Mouse (Mus musculus) thymus, postnatal 4 days (tissue): ENCODE measurements around the gene Slc39a11.

ENCODE experiments used
- DNase-seq: peaks from one replicate; pipeline ENCODE4 v3.0.0; 2021

Gene Slc39a11

DNA sequence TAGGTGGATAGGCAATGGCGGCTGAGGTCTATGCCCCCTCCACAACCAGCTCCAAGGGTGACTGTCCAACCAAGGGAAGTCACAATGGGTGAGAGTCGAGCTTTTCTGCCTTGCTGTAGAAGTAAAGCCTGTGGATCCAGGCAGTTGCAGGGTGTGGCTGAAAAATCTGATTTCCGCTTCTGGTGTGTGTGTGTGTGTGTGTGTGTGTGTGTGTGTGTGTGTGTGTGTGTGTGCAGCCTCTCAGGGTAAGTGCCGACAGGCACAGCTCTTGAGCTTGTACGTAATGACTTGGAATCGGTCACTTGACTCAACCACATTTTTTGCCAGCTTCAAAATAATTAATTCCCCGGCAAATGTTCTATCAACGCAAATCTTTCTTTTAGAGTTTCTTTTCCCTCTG lies 18.6 kb downstream of the Slc39a11 start:
- no peak for DNase-seq

DNA sequence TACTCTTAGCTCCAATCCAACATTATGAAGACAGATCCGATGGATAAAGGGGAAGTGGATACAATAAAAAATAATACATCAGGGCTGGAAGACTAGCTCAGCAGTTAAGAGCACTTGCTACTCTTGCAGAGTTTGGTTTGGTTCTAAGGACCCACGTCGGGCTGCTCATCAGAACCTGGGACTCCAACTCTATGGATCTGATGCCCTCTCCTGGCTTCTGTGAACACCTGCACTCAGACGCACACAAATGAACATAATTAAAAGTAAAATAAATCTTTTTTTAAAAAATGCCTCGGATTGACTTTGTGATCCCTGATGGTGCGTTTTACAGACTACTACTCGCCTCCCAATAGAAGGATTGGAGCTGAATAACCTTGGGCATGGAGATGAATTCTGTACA lies 19.2 kb downstream of the Slc39a11 start:
- no peak for DNase-seq

DNA sequence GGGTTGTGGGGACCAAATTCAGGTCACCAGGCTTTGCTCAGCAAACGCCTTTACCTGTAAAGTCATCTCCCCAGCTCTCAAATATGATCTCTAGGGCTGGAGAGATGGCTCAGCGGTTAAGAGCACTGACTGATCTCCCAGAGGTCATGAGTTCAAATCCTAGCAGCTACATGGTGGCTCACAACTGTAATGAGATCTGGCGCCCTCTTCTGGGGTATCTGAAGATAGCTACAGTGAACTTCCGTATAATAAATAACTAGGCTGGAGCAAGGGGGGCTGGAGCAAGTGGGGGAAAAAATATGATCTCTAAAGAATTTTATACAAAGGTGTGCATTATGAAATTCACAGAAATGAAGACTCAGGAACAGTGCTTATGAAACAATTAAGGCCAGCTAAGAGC lies 22.1 kb downstream of the Slc39a11 start:
- DNase-seq = peak; percentile 54

DNA sequence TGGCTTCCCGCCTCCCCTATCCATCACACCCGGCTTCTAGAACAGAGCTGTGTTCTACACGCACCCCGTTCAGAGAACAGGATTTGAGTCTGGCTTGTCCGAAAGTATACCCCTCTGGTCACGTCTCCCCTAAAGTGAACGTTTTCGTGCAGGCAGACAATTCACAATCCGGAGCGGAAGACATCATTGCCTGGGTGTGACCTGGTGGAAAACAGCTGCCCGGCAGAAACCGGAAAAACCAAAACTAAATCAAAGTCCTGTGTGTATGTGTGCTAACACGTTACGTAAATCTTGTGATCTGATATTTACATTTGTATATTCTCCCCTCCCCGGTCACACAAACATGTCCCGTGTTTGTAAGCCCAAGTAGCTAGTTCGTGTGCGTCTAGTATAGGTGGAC lies 24.4 kb downstream of the Slc39a11 start:
- DNase-seq = no peak

DNA sequence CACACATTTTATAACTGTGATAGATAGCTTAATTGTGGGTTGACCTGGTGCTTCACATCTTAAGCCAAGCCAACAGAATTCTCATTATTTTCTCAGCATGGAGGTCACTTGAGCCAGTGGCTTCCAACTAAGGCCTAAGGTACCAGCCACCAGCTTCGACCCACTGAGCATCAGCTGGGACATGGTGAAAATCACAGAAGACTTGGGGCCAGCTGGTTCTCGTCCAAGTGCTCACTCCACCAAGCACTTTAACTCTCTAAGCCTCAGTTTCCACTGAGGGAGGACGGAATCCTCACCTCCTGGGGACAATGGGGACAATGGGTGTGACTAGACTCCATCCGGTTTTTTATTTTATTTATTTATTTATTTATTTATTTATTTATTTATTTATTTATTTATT lies 27.9 kb downstream of the Slc39a11 start:
- no peak for DNase-seq

DNA sequence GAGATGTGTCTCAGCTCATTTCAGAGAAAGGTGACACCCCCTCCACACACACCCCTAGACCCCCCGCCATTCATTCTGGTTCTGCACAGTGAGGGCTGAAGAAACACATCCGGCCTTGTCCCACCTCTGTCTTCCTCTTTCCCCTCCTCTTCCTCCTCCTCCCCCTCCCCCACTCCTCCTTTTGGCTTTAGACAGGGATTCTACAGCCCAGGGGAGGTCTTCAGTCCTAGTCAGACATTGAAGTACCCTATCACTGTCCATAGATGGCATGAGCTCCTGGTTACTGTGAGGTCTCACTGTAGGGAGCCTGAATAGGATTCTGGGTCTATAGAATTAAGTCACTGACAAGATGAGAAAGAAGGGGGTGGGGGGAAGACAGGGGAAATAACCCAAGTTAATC lies 28.9 kb downstream of the Slc39a11 start:
- no peak for DNase-seq

DNA sequence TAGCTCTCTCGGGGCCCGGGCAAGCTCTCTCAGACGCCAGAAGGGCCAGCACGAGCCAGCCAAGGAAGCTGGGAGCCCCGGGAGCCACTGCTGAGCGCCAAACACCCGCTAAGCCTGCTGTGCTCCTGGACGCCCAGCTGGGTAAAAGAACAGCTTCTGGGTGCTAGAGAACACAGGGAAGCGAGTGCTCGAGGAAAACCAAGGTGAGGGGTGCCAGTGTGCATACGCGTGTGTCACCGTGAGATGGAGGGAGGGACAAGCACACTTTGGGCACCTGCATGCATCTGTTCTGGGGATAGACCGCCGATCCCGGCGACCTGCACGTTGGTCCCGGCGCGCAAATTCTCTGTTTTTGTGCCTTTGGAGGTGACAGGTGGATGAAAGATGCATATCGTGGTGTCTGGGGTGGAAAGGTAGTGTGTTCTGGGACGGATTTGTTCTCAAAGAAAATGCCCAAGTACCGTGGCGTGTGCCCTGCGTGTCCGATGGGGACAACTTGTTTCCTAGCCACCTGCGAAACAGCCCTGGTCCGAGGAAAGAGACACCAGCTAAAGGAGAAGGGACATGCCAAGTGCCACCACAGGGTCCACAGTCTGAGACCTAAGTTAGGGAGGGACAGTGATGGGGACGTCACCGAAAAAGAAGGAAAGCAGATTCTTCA lies 30.3 kb downstream of the Slc39a11 start:
- no peak for DNase-seq

DNA sequence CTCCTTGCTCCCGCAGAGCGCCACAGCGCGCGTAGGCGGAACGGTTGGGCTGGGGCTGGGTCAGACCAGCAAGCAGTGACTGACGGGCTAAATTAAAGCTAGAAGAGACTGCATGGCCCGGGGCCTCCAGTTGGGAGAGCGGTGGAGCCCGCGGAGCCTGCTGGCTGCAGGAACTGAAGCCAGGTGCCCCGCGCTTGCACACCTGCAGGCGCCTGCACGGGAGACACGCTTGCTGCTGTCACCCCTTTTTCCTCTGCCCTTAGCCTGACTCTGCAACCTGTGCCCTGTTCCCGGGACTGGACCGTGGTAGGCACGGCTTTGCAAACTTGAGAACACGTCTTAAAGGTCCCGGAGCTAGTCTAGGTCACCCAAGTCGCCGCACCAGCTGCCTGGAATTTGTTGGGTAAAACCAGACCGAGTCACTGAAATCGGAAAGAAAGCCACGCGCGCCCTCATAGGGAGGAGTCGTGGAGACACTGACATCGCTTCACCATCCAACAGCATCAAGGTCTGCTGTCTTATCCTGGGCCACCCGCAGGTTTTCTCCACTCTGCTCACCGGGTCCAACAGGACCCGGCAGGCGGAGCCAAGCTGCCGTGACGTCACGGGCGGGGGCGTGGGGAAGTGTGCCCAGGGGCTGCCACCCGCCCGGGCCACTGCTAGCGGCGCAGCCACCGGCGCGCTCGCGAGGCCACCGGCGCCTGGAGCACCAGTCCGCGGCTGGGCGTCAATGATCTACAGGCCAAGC lies 31.0 kb downstream of the Slc39a11 start, which contains the start of gene Sstr2:
Sstr2 (plus strand) TSS at position 671 of the 748 bp plus-strand sequence.
- DNase-seq = peak; percentile 92

DNA sequence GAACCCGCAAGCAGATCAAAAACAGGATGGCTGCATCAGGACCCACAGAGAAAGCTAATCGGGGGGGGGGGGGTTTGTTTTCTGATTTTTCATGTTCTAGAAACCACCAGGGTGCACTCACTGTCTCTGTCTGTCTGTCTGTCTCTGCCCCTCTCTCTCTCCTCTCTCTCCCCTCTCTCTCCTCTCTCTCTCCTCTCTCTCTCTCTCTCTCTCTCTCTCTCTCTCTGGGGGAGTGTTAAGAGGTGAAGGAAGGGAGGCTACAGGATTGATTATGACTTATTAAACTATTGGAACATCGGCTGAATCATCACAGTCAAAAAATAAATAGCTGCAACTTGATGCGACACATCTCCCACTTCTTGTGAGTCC lies 31.6 kb downstream of the Slc39a11 start:
- DNase-seq = no peak

DNA sequence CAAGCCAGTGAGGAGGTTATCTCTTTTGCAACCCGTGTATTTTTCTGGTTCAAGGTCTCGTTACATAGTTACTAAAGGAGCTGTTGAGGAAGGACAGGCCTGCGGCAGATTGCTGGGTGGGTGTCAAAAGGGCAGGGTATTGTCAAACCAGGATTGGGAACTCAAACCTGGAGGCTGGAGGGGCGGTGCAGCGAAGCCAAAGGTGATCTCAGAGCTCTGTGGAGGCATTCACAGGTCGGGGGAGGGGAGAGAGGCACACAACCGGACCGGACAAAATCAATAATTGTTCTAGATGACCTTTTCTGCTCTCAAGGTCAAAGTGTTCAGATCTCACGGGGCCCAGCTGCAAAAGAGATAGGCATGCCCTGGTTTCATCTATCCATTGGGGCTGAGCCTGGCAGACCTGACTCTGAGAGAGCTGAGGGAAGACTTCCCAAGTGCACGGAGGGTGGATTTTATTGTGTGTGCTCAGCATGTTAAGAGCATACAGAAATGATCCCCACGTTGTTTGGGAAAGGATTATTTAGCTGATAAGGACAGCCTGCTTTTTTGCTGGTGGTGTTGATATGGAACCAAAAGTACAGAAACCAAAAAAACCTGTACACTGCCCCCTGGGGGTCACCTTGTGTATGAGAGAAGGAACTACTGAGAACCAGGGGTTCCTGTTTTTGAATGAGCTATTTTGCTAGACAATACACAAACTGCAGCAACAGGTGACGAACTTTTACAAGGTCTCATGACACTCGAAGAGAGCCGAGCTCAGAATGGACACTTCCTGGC lies 32.6 kb downstream of the Slc39a11 start:
- peak; percentile 93 for DNase-seq

DNA sequence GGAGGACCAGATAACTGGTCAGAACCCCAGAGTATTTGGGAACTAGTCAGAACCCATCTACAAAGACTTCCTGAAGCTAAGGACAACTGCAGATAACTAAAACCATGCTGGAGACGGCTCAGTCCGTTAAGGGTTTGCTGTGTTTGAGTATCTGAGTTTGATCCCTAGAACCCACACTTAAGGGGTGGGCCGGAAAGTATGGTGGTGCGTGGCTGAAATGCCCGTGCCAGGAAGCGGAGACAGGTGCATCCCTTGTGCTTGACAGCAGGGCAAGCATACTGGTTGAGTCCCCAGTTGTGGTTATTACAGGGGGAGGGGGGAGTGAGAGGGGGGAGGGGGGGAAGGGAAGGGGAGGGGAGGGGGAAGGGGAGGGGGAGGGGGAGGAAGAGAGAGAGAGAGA lies 35.4 kb downstream of the Slc39a11 start:
- peak; percentile 60 for DNase-seq

DNA sequence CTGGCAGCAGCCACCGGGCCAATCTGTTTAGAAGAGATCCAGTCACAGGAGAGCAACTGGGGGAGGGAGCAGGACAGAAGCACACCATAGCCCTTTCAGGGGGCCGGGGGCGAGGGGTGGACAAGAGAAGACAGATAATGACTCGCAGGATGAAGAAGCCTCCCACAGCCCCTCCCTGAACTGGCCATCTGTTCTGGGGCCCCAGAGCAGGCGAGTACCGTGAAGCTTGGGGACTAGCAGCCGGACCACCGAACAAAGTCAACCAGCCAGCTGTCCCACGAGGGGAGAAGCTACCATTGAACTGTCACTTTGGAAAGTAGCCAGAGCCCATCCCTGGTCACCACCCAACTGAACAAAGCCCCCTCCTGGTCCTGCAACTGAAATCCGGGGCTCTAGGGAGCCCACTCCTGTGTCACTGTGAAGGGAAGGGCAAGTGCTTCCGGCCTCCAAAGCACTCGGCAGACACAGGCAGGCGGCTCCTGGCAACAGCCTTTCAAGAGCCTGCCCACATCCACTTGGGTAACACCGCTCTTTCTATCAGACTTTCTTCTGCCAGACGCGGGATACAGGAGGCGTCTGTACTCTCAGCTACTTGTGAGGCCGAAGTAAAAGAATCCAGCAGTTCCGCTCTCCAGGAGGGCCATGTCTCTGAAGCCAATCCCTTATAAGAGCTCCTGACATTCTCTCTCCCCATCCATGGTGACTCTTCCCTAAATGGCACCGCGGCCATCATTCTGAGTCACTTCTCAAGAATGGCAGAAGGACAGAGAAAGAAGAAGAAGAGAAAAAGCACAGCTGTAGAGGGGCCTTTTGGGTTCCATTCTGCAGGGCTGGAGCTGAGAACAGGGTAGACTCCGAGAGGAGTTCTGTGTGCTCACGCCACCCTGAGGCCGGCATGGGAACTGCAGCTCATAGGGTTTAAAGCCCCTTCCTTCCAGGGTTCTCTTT lies 37.9 kb downstream of the Slc39a11 start:
- peak; percentile 86 for DNase-seq

DNA sequence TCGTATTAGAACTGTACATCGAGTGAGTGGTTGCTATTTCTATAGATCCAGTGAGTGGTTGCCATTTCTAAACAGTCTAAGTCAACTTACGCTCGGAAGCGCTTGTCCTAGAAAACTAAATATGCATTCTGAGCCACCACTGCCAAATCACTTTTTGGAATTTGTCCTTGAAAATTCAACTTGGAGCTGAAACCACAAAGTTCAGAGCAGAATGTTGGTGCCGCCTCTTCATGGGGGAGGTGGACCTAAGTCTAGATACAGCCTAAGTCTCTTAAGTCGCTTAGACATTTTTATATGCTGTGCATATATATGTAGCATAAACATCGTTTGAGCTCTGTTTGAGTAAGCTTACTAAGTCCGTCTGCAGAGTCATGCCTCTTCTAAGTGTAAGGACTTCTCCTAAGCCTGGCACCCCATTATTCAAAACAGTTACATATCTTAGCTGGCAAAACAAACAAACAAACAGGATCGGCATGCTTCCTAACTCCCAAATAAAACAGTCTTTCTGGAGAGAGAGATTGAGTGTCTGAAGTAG lies 38.7 kb downstream of the Slc39a11 start:
- no peak for DNase-seq

DNA sequence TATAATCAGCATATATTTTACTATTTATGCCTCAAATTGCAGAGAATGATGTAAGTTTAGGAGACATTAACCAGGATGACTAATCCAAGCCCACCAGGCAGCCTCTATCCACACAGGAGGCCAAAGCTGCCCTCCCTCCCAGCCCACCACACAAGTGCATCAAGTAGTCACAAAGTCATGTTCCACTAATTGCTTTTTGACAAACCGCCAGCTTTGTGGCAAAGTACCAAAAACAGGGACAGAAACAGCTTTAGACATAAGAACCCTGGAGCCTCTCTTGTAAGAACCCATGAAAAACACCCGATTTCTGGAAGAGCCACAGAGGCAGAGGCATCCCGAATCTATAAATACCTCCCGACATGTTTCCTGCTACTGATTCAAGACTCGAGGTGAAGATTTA lies 39.6 kb downstream of the Slc39a11 start:
- DNase-seq = no peak

DNA sequence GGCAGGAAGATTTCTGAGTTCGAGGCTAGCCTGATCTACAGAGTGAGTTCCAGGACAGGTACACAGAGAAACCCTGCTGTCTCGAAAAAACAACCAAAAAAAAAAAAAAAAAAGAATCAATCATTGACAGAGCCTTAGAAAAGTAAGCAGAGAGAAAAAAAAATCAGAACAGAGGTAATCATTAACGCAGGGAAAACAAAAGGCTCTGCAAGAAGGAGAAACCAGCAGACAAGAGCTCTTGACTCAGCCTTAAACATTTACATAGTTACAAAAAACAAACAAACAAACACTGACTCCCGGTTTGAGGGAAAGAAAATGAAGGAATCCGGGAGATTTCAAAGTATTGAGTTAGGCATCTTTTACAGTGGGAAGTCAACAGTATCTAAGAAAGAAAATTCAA lies 40.3 kb downstream of the Slc39a11 start:
- no peak for DNase-seq

DNA sequence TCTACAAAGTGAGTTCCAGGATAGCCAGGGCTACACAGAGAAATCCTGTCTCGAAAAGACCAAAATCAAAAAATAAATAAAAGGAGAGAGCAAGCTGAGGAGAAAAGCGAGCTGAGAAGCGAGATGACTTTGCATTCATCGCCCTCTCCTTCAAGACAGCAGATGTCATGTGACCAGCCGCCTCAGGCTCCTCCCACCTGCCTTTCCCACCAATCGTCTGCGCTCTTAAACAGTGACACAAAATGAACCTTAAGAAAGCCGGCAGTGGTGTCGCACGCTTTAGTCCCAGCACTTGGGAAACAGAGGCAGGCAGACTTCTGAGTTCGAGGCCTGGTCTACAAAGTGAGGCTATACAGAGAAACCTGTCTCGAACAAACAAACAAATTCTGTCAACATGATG lies 42.3 kb downstream of the Slc39a11 start:
- no peak for DNase-seq

DNA sequence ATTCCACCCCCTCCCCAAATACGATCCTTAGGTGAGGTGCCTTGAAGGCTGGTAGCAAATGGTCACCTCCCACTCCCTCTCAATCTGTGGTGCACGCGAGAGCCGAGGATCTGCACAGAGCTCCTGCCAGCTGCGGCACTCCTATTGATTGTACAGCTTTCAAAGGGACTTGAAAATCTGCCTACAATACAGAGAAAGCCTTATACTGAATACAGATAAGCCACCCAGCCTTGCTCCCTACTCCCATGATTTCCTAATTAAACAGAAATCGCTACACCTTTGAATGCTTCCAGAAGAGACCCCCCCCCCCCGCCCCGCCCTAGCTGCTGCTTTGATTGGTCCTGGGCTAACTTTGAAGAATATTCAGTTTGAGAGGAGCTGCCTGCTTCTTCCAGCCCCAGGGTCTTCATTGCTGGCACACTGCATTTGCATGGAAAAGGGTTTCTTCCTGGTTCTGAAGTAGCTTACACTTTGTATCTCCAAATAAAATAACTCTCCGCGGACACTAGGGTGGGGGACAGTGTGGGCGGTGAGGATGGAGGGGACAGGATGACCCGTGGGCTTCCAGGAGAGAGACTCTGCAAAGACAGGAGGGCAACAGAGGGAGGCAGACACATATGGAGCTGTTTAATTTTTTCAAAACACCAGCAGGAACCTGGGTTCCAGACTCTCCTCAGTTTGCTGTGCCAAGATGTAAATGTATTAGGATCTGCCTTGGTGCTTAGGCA lies 48.1 kb downstream of the Slc39a11 start:
- no peak for DNase-seq

DNA sequence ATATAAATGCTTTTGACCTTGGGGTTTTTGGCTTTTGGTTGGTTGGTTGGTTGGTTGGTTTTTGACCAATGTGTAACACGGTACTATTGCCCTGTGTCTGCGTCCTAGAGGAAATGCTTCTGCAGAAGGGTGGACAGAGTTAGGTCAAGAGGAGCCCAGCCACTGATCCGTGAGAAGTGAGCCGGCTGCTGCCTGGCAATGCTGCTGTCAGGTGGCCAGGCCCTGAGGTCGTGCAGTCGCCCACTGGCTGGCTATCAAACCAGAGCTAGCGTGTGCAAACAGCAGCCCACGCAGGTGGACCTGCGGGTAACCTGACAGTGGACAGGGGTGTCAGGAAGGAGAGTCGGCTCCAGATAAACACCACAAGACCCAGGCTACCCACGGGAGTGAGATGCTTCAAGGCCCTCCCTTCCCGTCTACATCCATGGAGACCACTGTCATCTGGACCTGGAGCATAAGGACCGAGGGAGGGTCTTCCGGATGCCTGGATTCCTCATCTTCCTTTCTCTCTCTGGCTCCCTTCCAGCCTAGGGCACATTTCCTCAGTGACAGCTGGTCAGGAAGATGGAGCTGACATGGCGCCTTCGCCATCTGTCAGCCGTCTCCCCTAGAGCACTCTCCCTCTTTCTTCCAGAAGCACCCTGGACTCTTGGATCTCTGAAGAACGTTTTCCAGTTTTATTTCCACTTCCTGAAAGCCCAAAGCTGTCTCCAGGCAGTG lies 49.2 kb downstream of the Slc39a11 start:
- no peak for DNase-seq

DNA sequence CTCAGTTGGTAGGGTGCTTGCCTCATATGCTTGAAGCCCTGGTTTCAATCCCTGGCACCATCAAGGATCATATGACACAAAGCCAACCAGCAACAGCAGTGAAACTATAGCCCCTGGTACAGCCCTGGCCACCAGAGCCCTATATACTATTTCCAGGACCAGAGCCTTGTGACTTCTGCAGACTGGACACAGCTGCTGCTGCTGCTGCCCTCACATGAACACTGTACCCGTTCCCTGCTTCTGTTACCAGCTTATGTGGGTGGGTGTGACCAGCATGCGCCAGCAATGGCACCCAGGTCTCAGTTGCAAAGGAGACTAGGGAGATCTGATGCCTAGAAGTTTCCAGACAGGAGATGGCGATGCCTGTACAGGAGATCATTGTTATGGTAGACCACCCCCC lies 52.2 kb downstream of the Slc39a11 start:
- DNase-seq = no peak

DNA sequence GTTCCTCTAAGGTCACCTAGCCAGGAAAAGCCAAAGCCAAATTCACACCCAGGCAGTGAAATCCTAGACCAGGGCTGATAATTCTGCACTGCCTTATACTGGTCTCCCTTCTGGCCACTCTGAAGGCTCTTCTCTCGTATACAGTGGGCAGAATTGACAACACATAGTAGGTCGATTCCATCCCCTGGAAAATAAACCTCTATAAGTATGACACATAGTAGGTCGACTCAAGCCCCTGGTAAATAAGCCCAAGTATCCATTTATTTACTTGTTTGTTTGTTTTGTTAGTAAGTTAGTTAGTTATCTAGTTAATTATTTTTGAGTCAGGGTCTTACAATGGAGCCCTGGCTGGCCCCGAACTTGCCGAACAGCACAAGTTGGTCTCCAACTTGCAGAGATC lies 54.7 kb downstream of the Slc39a11 start:
- DNase-seq = no peak

DNA sequence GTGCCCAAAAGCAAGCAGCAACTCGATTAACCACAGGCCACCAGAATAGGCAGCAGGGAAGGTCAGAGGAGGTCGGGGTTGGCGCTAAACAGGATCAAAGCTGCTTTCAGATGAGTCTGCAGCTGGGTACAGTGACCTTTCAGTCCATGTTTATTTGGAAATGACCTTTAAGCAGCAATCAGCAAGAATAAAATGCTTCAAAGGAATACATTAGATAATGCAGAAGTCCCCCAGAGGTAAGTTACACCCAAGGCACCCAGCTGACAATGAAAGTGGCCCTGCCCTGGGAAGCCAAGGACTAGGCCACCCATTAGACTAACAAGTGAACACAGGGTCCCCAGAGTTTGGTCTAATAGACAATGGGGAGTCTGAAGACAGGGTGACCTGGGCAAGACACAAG lies 60.9 kb downstream of the Slc39a11 start:
- DNase-seq = no peak
